Mouse (Mus musculus): ENCODE measurements around the gene 1190005I06Rik. TPM values are rescaled to one million over a fixed set of nuclear protein-coding genes. Genes with fewer than 3 reads are reported as not detected.
"Not testable (repeated sequence)": the region's sequence is repeated elsewhere in the genome, so short reads cannot be mapped to it uniquely, and the experiment has no call there.

Gene 1190005I06Rik
- polyA plus RNA-seq, 1 experiment from 2014 or later, result 1.4 TPM

- H3K4me1 ChIP-seq (ENCODE audit: control insufficient read depth, low read depth, low read length), result no peaks in the 10 kb centered on the region; the same call in 1 of the 2 replicates
- 58% methylated on average over 8 of the region's 8 CpGs for WGBS (ENCODE audit: insufficient replicate concordance)
- ATAC-seq (ENCODE audit: low read depth), result 0 out of 2 replicates have a peak, but pooled peaks have one; percentile 19
- no peak overlapping the region for H3K4me3 ChIP-seq (ENCODE audit: low read depth, low read length)
- H3K27ac ChIP-seq (ENCODE audit: low read length), result peak overlapping the region; percentile 6; the same call in 1 of the 2 replicates
- H3K36me3 ChIP-seq (ENCODE audit: control insufficient read depth, insufficient read depth), result no peaks in the 10 kb centered on the region
- H3K9ac ChIP-seq (ENCODE audit: low read depth, low read length), result no peak overlapping the region
- H3K9me3 ChIP-seq (replicated peaks; ENCODE audit: control insufficient read depth, low read length), result no peaks in the 10 kb centered on the region
- H3K27me3 ChIP-seq (ENCODE audit: control insufficient read depth, insufficient read depth, low read depth, low read length), result peaks cover 3% of the 10 kb centered on the region; the same call in 1 of the 2 replicates
- H3K4me2 ChIP-seq (ENCODE audit: low read depth, low read length), result no peak overlapping the region
Measured at GRCm38 (mm10) chr8:120685591-120685990, 38.2 kb upstream of the 1190005I06Rik start.

- no peak for ATAC-seq (ENCODE audit: low read depth)
- no peak overlapping the region for H3K4me2 ChIP-seq (ENCODE audit: low read depth, low read length)
- peaks cover 3% of the 10 kb centered on the region; the same call in 1 of the 2 replicates for H3K27me3 ChIP-seq (ENCODE audit: control insufficient read depth, insufficient read depth, low read depth, low read length)
- no peak overlapping the region for H3K27ac ChIP-seq (ENCODE audit: low read length)
- 62% methylated on average over 5 of the region's 5 CpGs for WGBS (ENCODE audit: insufficient replicate concordance)
- H3K4me3 ChIP-seq (ENCODE audit: low read depth, low read length), result no peak overlapping the region
- peaks cover 1% of the 10 kb centered on the region for H3K4me1 ChIP-seq (ENCODE audit: control insufficient read depth, low read depth, low read length)
- no peaks in the 10 kb centered on the region for H3K36me3 ChIP-seq (ENCODE audit: control insufficient read depth, insufficient read depth)
- H3K9ac ChIP-seq (ENCODE audit: low read depth, low read length), result no peak overlapping the region
- H3K9me3 ChIP-seq (replicated peaks; ENCODE audit: control insufficient read depth, low read length), result no peaks in the 10 kb centered on the region
Measured at GRCm38 (mm10) chr8:120685097-120685496, 37.7 kb upstream of the 1190005I06Rik start.

- Histone ChIP-seq H3K4me1 (ENCODE audit: control insufficient read depth, low read depth, low read length) (peaks cover 7% of the 10 kb centered on the region), H3K36me3 (ENCODE audit: control insufficient read depth, insufficient read depth) (no peaks in the 10 kb centered on the region), H3K9me3 (replicated peaks; ENCODE audit: control insufficient read depth, low read length) (no peaks in the 10 kb centered on the region), H3K4me3 (ENCODE audit: low read depth, low read length) (no peak overlapping the region), H3K27me3 (ENCODE audit: control insufficient read depth, insufficient read depth, low read depth, low read length) (peaks cover 3% of the 10 kb centered on the region; the same call in 1 of the 2 replicates), H3K4me2 (ENCODE audit: low read depth, low read length) (no peak overlapping the region), H3K9ac (ENCODE audit: low read depth, low read length) (no peak overlapping the region), H3K27ac (ENCODE audit: low read length) (no peak overlapping the region)
- 55% methylated on average over 5 of the region's 5 CpGs for WGBS (ENCODE audit: insufficient replicate concordance)
- ATAC-seq (ENCODE audit: low read depth), result no peak
Measured at GRCm38 (mm10) chr8:120684082-120684481, 36.6 kb upstream of the 1190005I06Rik start.

- no peak overlapping the region for H3K27ac ChIP-seq (ENCODE audit: low read length)
- no peaks in the 10 kb centered on the region for H3K27me3 ChIP-seq (ENCODE audit: control insufficient read depth, insufficient read depth, low read depth, low read length)
- no peaks in the 10 kb centered on the region for H3K36me3 ChIP-seq (ENCODE audit: control insufficient read depth, insufficient read depth)
- 0 out of 2 replicates have a peak, but pooled peaks have one; percentile 24 for ATAC-seq (ENCODE audit: low read depth)
- H3K4me3 ChIP-seq (ENCODE audit: low read depth, low read length), result no peak overlapping the region
- H3K4me1 ChIP-seq (ENCODE audit: control insufficient read depth, low read depth, low read length), result peaks cover 7% of the 10 kb centered on the region
- H3K4me2 ChIP-seq (ENCODE audit: low read depth, low read length), result no peak overlapping the region
- H3K9ac ChIP-seq (ENCODE audit: low read depth, low read length), result no peak overlapping the region
- whole genome bisulfite sequencing (ENCODE audit: insufficient replicate concordance), result 12% methylated on average over 10 of the region's 10 CpGs
- no peaks in the 10 kb centered on the region for H3K9me3 ChIP-seq (replicated peaks; ENCODE audit: control insufficient read depth, low read length)
Measured at GRCm38 (mm10) chr8:120683602-120684001, 36.2 kb upstream of the 1190005I06Rik start.

GRCm38 (mm10) chr8:120681113-120681512 lies 33.7 kb upstream of the 1190005I06Rik start:
- Histone ChIP-seq H3K36me3 (ENCODE audit: control insufficient read depth, insufficient read depth) (no peaks in the 10 kb centered on the region), H3K9me3 (replicated peaks; ENCODE audit: control insufficient read depth, low read length) (no peaks in the 10 kb centered on the region), H3K4me3 (ENCODE audit: low read depth, low read length) (no peak overlapping the region), H3K9ac (ENCODE audit: low read depth, low read length) (no peak overlapping the region), H3K27ac (ENCODE audit: low read length) (no peak overlapping the region), H3K4me1 (ENCODE audit: control insufficient read depth, low read depth, low read length) (peaks cover 7% of the 10 kb centered on the region), H3K4me2 (ENCODE audit: low read depth, low read length) (no peak overlapping the region), H3K27me3 (ENCODE audit: control insufficient read depth, insufficient read depth, low read depth, low read length) (no peaks in the 10 kb centered on the region)
- no peak for ATAC-seq (ENCODE audit: low read depth)
- WGBS (ENCODE audit: insufficient replicate concordance), result 64% methylated on average over 10 of the region's 10 CpGs

GRCm38 (mm10) chr8:120680405-120680804 lies 33.0 kb upstream of the 1190005I06Rik start:
- H3K4me2 ChIP-seq (ENCODE audit: low read depth, low read length); H3K27me3 ChIP-seq (ENCODE audit: control insufficient read depth, insufficient read depth, low read depth, low read length); H3K4me3 ChIP-seq (ENCODE audit: low read depth, low read length); H3K9me3 ChIP-seq (replicated peaks; ENCODE audit: control insufficient read depth, low read length); H3K9ac ChIP-seq (ENCODE audit: low read depth, low read length); H3K27ac ChIP-seq (ENCODE audit: low read length); H3K36me3 ChIP-seq (ENCODE audit: control insufficient read depth, insufficient read depth); ATAC-seq (ENCODE audit: low read depth); H3K4me1 ChIP-seq (ENCODE audit: control insufficient read depth, low read depth, low read length): not testable (repeated sequence)
- 43% methylated on average over 7 of the region's 7 CpGs for WGBS (ENCODE audit: insufficient replicate concordance)

GRCm38 (mm10) chr8:120679629-120680387 lies 32.4 kb upstream of the 1190005I06Rik start:
- Histone ChIP-seq H3K27me3 (ENCODE audit: control insufficient read depth, insufficient read depth, low read depth, low read length) (no peaks in the 10 kb centered on the region), H3K4me2 (ENCODE audit: low read depth, low read length) (no peak overlapping the region), H3K9ac (ENCODE audit: low read depth, low read length) (no peak overlapping the region), H3K36me3 (ENCODE audit: control insufficient read depth, insufficient read depth) (no peaks in the 10 kb centered on the region), H3K9me3 (replicated peaks; ENCODE audit: control insufficient read depth, low read length) (no peaks in the 10 kb centered on the region), H3K27ac (ENCODE audit: low read length) (no peak overlapping the region), H3K4me3 (ENCODE audit: low read depth, low read length) (no peak overlapping the region), H3K4me1 (ENCODE audit: control insufficient read depth, low read depth, low read length) (peaks cover 7% of the 10 kb centered on the region)
- ATAC-seq (ENCODE audit: low read depth), result peak; percentile 59
- WGBS (ENCODE audit: insufficient replicate concordance), result 15% methylated on average over 11 of the region's 11 CpGs

GRCm38 (mm10) chr8:120678447-120678846 lies 31.0 kb upstream of the 1190005I06Rik start:
- H3K9ac ChIP-seq (ENCODE audit: low read depth, low read length), result no peak overlapping the region
- ATAC-seq (ENCODE audit: low read depth), result 0 out of 2 replicates have a peak, but pooled peaks have one; percentile 23
- no peak overlapping the region for H3K4me2 ChIP-seq (ENCODE audit: low read depth, low read length)
- no peaks in the 10 kb centered on the region for H3K9me3 ChIP-seq (replicated peaks; ENCODE audit: control insufficient read depth, low read length)
- no peak overlapping the region for H3K27ac ChIP-seq (ENCODE audit: low read length)
- no peak overlapping the region for H3K4me3 ChIP-seq (ENCODE audit: low read depth, low read length)
- peaks cover 6% of the 10 kb centered on the region for H3K36me3 ChIP-seq (ENCODE audit: control insufficient read depth, insufficient read depth)
- WGBS (ENCODE audit: insufficient replicate concordance), result 13% methylated on average over 10 of the region's 10 CpGs
- no peaks in the 10 kb centered on the region for H3K27me3 ChIP-seq (ENCODE audit: control insufficient read depth, insufficient read depth, low read depth, low read length)
- H3K4me1 ChIP-seq (ENCODE audit: control insufficient read depth, low read depth, low read length), result peaks cover 7% of the 10 kb centered on the region

GRCm38 (mm10) chr8:120675718-120676117 lies 28.3 kb upstream of the 1190005I06Rik start:
- no peaks in the 10 kb centered on the region for H3K27me3 ChIP-seq (ENCODE audit: control insufficient read depth, insufficient read depth, low read depth, low read length)
- no peak for ATAC-seq (ENCODE audit: low read depth)
- H3K36me3 ChIP-seq (ENCODE audit: control insufficient read depth, insufficient read depth), result peaks cover 27% of the 10 kb centered on the region
- no peak overlapping the region for H3K4me2 ChIP-seq (ENCODE audit: low read depth, low read length)
- no peak overlapping the region for H3K9ac ChIP-seq (ENCODE audit: low read depth, low read length)
- 78% methylated on average over 8 of the region's 8 CpGs for WGBS (ENCODE audit: insufficient replicate concordance)
- no peak overlapping the region for H3K27ac ChIP-seq (ENCODE audit: low read length)
- no peak overlapping the region for H3K4me3 ChIP-seq (ENCODE audit: low read depth, low read length)
- H3K9me3 ChIP-seq (replicated peaks; ENCODE audit: control insufficient read depth, low read length), result no peaks in the 10 kb centered on the region
- peaks cover 7% of the 10 kb centered on the region for H3K4me1 ChIP-seq (ENCODE audit: control insufficient read depth, low read depth, low read length)
